ENCODE assay signal across 8 mouse cellular contexts in genomic region chr12:87265444-87265843, GRCm38 (mm10). TPM values are rescaled to one million over a fixed set of nuclear protein-coding genes. Genes with fewer than 3 reads are reported as not detected.
DNase-seq lines count a peak whose midpoint lies in the region; ATAC-seq and TF ChIP-seq lines count a peak whose summit lies in the region.

No protein-coding gene starts in this region.

- peaks cover 55% of the 10 kb centered on the region for H3K36me3 ChIP-seq in kidney, embryonic 15.5 days
- H3K36me3 ChIP-seq in hindbrain, embryonic 14.5 days (replicated peaks; ENCODE audit: control insufficient read depth, insufficient read depth): peaks cover 48% of the 10 kb centered on the region
- H3K36me3 ChIP-seq in midbrain, embryonic 14.5 days (ENCODE audit: control insufficient read depth, insufficient read depth, low read length): peaks cover 45% of the 10 kb centered on the region

- H3K27ac ChIP-seq in kidney, embryonic 15.5 days: peak overlapping the region; percentile 94
- H3K27ac ChIP-seq in bone marrow macrophage, adult 2 months (ENCODE audit: insufficient read depth, low read depth, low read length): peak overlapping the region; percentile 80
- H3K27ac ChIP-seq in hindbrain, embryonic 14.5 days: peak overlapping the region; percentile 79
- peak overlapping the region; percentile 72 for H3K27ac ChIP-seq in midbrain, embryonic 14.5 days (replicated peaks; ENCODE audit: low read depth, low read length)

- 13% methylated on average over 11 of the region's 11 CpGs for WGBS in kidney, embryonic 15.5 days
- 26% methylated on average over 11 of the region's 11 CpGs for whole genome bisulfite sequencing in hindbrain, embryonic 14.5 days
- WGBS in midbrain, embryonic 14.5 days: 24% methylated on average over 11 of the region's 11 CpGs

- no peak for DNase-seq in kidney, adult 8-10 months
- no peak for DNase-seq in hindbrain, embryonic 14.5 days (ENCODE audit: low spot score)
- DNase-seq in midbrain, embryonic 14.5 days: no peak
- no peak for DNase-seq in adrenal gland, adult 8-10 months
- DNase-seq in right cerebral cortex, postnatal 4 days: no peak
- no peak for DNase-seq in gastrocnemius, postnatal 36 days

- ATAC-seq in kidney, embryonic 15.5 days (replicated peaks; ENCODE audit: low FRiP score): no peak
- no peak for ATAC-seq in hindbrain, embryonic 14.5 days (ENCODE audit: low FRiP score)
- no peak for ATAC-seq in midbrain, embryonic 14.5 days (ENCODE audit: low FRiP score, low TSS enrichment)

- H3K4me3 ChIP-seq in kidney, embryonic 15.5 days (replicated peaks): peak overlapping the region; percentile 76
- H3K4me3 ChIP-seq in bone marrow macrophage, adult 2 months (ENCODE audit: insufficient read depth, low read length): peak overlapping the region; percentile 90
- peak overlapping the region; percentile 72 for H3K4me3 ChIP-seq in hindbrain, embryonic 14.5 days (replicated peaks; ENCODE audit: low read length)
- peak overlapping the region; percentile 71 for H3K4me3 ChIP-seq in midbrain, embryonic 14.5 days (replicated peaks; ENCODE audit: low read depth, low read length)

- no peaks in the 10 kb centered on the region for H3K27me3 ChIP-seq in kidney, embryonic 15.5 days
- H3K27me3 ChIP-seq in hindbrain, embryonic 14.5 days (ENCODE audit: control insufficient read depth, insufficient read depth, low read length): no peaks in the 10 kb centered on the region
- no peaks in the 10 kb centered on the region for H3K27me3 ChIP-seq in midbrain, embryonic 14.5 days (ENCODE audit: control insufficient read depth, insufficient read depth, low read length)

- intact Hi-C loops in gastrocnemius, postnatal 36 days (cut with DNase I): loop anchor here (5.0 to 10.0 kb wide), 2 partner anchors 67 to 149 kb away; no protein-coding TSS in a partner anchor

- peaks cover 17% of the 10 kb centered on the region for H3K4me1 ChIP-seq in kidney, embryonic 15.5 days
- H3K4me1 ChIP-seq in bone marrow macrophage, adult 2 months (ENCODE audit: control insufficient read depth, insufficient read depth, low read length): peaks cover 31% of the 10 kb centered on the region
- H3K4me1 ChIP-seq in hindbrain, embryonic 14.5 days (replicated peaks; ENCODE audit: control insufficient read depth, insufficient read depth, low read length): peaks cover 23% of the 10 kb centered on the region
- peaks cover 20% of the 10 kb centered on the region for H3K4me1 ChIP-seq in midbrain, embryonic 14.5 days (ENCODE audit: control insufficient read depth, insufficient read depth, low read length)

- no peaks in the 10 kb centered on the region for H3K9me3 ChIP-seq in kidney, embryonic 15.5 days (replicated peaks)
- no peaks in the 10 kb centered on the region for H3K9me3 ChIP-seq in hindbrain, embryonic 14.5 days (ENCODE audit: control insufficient read depth, low read length)
- no peaks in the 10 kb centered on the region for H3K9me3 ChIP-seq in midbrain, embryonic 14.5 days (ENCODE audit: control insufficient read depth, low read length)

- no peak for TF ChIP-seq POLR2A in bone marrow macrophage, adult 2 months (IDR thresholded peaks at IDR 0.05; ENCODE audit: borderline replicate concordance, low read depth, low read length)

- H3K4me2 ChIP-seq in kidney, embryonic 15.5 days: peak overlapping the region; percentile 68
- peak overlapping the region; percentile 69 for H3K4me2 ChIP-seq in hindbrain, embryonic 14.5 days (replicated peaks)
- H3K4me2 ChIP-seq in midbrain, embryonic 14.5 days (ENCODE audit: low read length): peak overlapping the region; percentile 73

- TF ChIP-seq CTCF in bone marrow macrophage, adult 2 months (IDR thresholded peaks at IDR 0.05; ENCODE audit: low read depth, low read length): no peak

- H3K9ac ChIP-seq in kidney, embryonic 15.5 days: peak overlapping the region; percentile 84
- peak overlapping the region; percentile 82 for H3K9ac ChIP-seq in hindbrain, embryonic 14.5 days
- peak overlapping the region; percentile 76 for H3K9ac ChIP-seq in midbrain, embryonic 14.5 days (replicated peaks; ENCODE audit: low read length)

RNA-seq across cellular contexts. Expression of gene Vipas39, which starts 0.6 kb away (rescaled TPM):
- polyA plus RNA-seq in kidney, embryonic 15.5 days (2015; fragmentation: Nextera tagmentation; extraction: Ambion mirVana): 44.4 and 46.6 TPM in 2 replicates
- 87.0 and 97.7 TPM in 2 replicates for polyA plus RNA-seq in bone marrow macrophage, adult 2 months (2012; ENCODE audit: insufficient read depth, insufficient read length, missing spikeins)
- 56.7 and 58.9 TPM in 2 replicates for polyA plus RNA-seq in hindbrain, embryonic 14.5 days (2014; fragmentation: Nextera tagmentation; extraction: Ambion mirVana)
- 60.6 and 70.1 TPM in 2 replicates for polyA plus RNA-seq in midbrain, embryonic 14.5 days (2014; fragmentation: Nextera tagmentation; extraction: Ambion mirVana)
- 10 to 100 TPM; 34.6 to 53.1 (median 43.5) TPM for total RNA-seq in adrenal gland, adult 8-10 months (2022)
- 10 to 100 TPM in 1 of 2 experiments, 1 to 10 TPM in 1; 7.3 to 10.1 TPM for total RNA-seq in gastrocnemius, postnatal 36 days (2021)

RNA-seq across cellular contexts. Expression of gene Ahsa1, which starts 0.8 kb away (rescaled TPM):
- 235 and 248 TPM in 2 replicates for polyA plus RNA-seq in kidney, embryonic 15.5 days (2015; fragmentation: Nextera tagmentation; extraction: Ambion mirVana)
- polyA plus RNA-seq in bone marrow macrophage, adult 2 months (2012; ENCODE audit: insufficient read depth, insufficient read length, missing spikeins): 117 and 124 TPM in 2 replicates
- polyA plus RNA-seq in hindbrain, embryonic 14.5 days (2014; fragmentation: Nextera tagmentation; extraction: Ambion mirVana): 169 and 181 TPM in 2 replicates
- polyA plus RNA-seq in midbrain, embryonic 14.5 days (2014; fragmentation: Nextera tagmentation; extraction: Ambion mirVana): 176 and 180 TPM in 2 replicates
- total RNA-seq in adrenal gland, adult 8-10 months (2022): 100 to 1,000 TPM; 120 to 228 (median 142) TPM
- total RNA-seq in gastrocnemius, postnatal 36 days (2021): 100 to 1,000 TPM; 117 to 123 TPM

RNA-seq across cellular contexts. Expression of gene Noxred1, which starts 26.9 kb away (rescaled TPM):
- 0.55 and 0.66 TPM in 2 replicates for polyA plus RNA-seq in kidney, embryonic 15.5 days (2015; fragmentation: Nextera tagmentation; extraction: Ambion mirVana)
- polyA plus RNA-seq in bone marrow macrophage, adult 2 months (2012; ENCODE audit: insufficient read depth, insufficient read length, missing spikeins): 1.0 TPM in 1 of 2 replicates, not detected in the other
- 1.7 and 2.4 TPM in 2 replicates for polyA plus RNA-seq in hindbrain, embryonic 14.5 days (2014; fragmentation: Nextera tagmentation; extraction: Ambion mirVana)
- 0.81 and 1.0 TPM in 2 replicates for polyA plus RNA-seq in midbrain, embryonic 14.5 days (2014; fragmentation: Nextera tagmentation; extraction: Ambion mirVana)
- total RNA-seq in adrenal gland, adult 8-10 months (2022): under 1 TPM in 3 of 4 experiments, not detected in 1; 0.29 to 0.55 (median 0.35) TPM
- under 1 TPM; 0.33 to 0.47 TPM for total RNA-seq in gastrocnemius, postnatal 36 days (2021)

RNA-seq across cellular contexts. Expression of gene Ism2, which starts 34.1 kb away (rescaled TPM):
- polyA plus RNA-seq in kidney, embryonic 15.5 days (2015; fragmentation: Nextera tagmentation; extraction: Ambion mirVana): 0.98 and 1.1 TPM in 2 replicates
- polyA plus RNA-seq in bone marrow macrophage, adult 2 months (2012; ENCODE audit: insufficient read depth, insufficient read length, missing spikeins): not detected in 2 replicates
- 0.86 and 1.3 TPM in 2 replicates for polyA plus RNA-seq in hindbrain, embryonic 14.5 days (2014; fragmentation: Nextera tagmentation; extraction: Ambion mirVana)
- 0.75 and 1.0 TPM in 2 replicates for polyA plus RNA-seq in midbrain, embryonic 14.5 days (2014; fragmentation: Nextera tagmentation; extraction: Ambion mirVana)
- under 1 TPM in 2 of 4 experiments, not detected in 2; 0.28 to 0.32 TPM for total RNA-seq in adrenal gland, adult 8-10 months (2022)
- total RNA-seq in gastrocnemius, postnatal 36 days (2021): not detected
